Mouse (Mus musculus) layer of hippocampus, postnatal 25 days (tissue): Measurements from ENCODE around the gene Fryl. TPM values are rescaled to one million over a fixed set of nuclear protein-coding genes. Genes with fewer than 3 reads are reported as not detected.
"Not testable (repeated sequence)": the region's sequence is repeated elsewhere in the genome, so short reads cannot be mapped to it uniquely, and the experiment has no call there.

Experiments
- DNase-seq, 2 experiments: peaks; one replicate each; pipeline ENCODE4 v3.0.0; 2022; ENCODE audit warnings: mixed read lengths in 2 of 2, low spot score in 1 of 2; ENCODE audit errors: extremely low spot score in 1 of 2
- total RNA-seq, 2 experiments: library from RNA; stranded (reverse); gene quantifications; 2 replicates each; pipeline ENCODE4 v1.2.3; 2021

The Fryl gene
- total RNA-seq, 2 experiments from 2014 or later = 60.0 to 65.0 TPM

- no peak for DNase-seq
These were observed 202.5 kb downstream of the Fryl start for GRCm38 (mm10) chr5:73053933-73054332.

- no peak for DNase-seq
These were observed 208.7 kb downstream of the Fryl start for GRCm38 (mm10) chr5:73047651-73048245.

- no peak for DNase-seq
These were observed 212.4 kb downstream of the Fryl start for GRCm38 (mm10) chr5:73044055-73044454.

- no peak for DNase-seq
These were observed 223.9 kb downstream of the Fryl start for GRCm38 (mm10) chr5:73032481-73032880.

- DNase-seq = no peak
These were observed 227.8 kb downstream of the Fryl start for GRCm38 (mm10) chr5:73028646-73029045.

- DNase-seq = no peak
These were observed 232.6 kb downstream of the Fryl start for GRCm38 (mm10) chr5:73023801-73024200.

- DNase-seq = no peak
These were observed 241.7 kb downstream of the Fryl start for GRCm38 (mm10) chr5:73014745-73015144.

GRCm38 (mm10) chr5:73013611-73014287, 242.7 kb downstream of the Fryl start:
- not testable (repeated sequence) for DNase-seq

- DNase-seq = not testable (repeated sequence)
These were observed 243.4 kb downstream of the Fryl start for GRCm38 (mm10) chr5:73012884-73013610.

- DNase-seq = not testable (repeated sequence)
These were observed 244.6 kb downstream of the Fryl start for GRCm38 (mm10) chr5:73011806-73012205.

GRCm38 (mm10) chr5:73008230-73008629, 248.2 kb downstream of the Fryl start:
- DNase-seq = not testable (repeated sequence)

GRCm38 (mm10) chr5:73007582-73007959, 248.8 kb downstream of the Fryl start:
- no peak for DNase-seq

- DNase-seq = no peak
These were observed 249.4 kb downstream of the Fryl start, which contains the start of gene Slc10a4 for GRCm38 (mm10) chr5:73006784-73007581. Slc10a4 (plus strand) TSS chr5:73006883.

GRCm38 (mm10) chr5:73004046-73004445, 252.4 kb downstream of the Fryl start:
- DNase-seq = no peak

GRCm38 (mm10) chr5:72998546-72998945, 257.9 kb downstream of the Fryl start:
- not testable (repeated sequence) for DNase-seq

- DNase-seq = no peak
These were observed 261.0 kb downstream of the Fryl start for GRCm38 (mm10) chr5:72995379-72995778.

GRCm38 (mm10) chr5:72994928-72995327, 261.5 kb downstream of the Fryl start:
- no peak for DNase-seq

GRCm38 (mm10) chr5:72994424-72994823, 262.0 kb downstream of the Fryl start:
- DNase-seq = no peak

- no peak for DNase-seq
These were observed 263.9 kb downstream of the Fryl start for GRCm38 (mm10) chr5:72992474-72992873.

GRCm38 (mm10) chr5:72989756-72990155, 266.7 kb downstream of the Fryl start:
- DNase-seq = no peak

GRCm38 (mm10) chr5:72987786-72988185, 268.6 kb downstream of the Fryl start:
- no peak for DNase-seq
